Mouse (Mus musculus): ENCODE measurements around the gene Megf11.

GRCm38 (mm10) chr9:64693094-64693493 lies 307.7 kb downstream of the Megf11 start:
- no peak for TF ChIP-seq TCF3 (IDR thresholded peaks at IDR 0.05; ENCODE audit: insufficient read length, low read depth)
- no peak for TF ChIP-seq POLR2A (IDR thresholded peaks at IDR 0.05; ENCODE audit: insufficient read length, low read depth)
- TF ChIP-seq POLR2AphosphoS2 (IDR thresholded peaks at IDR 0.05; ENCODE audit: insufficient read length, low read depth): no peak
- no peak for TF ChIP-seq MAX (IDR thresholded peaks at IDR 0.05; ENCODE audit: low read depth)
- TF ChIP-seq REST (IDR thresholded peaks at IDR 0.05; ENCODE audit: insufficient read depth, insufficient read length): no peak
- TF ChIP-seq E2F4 (IDR thresholded peaks at IDR 0.05; ENCODE audit: insufficient read depth): no peak
- no peak for TF ChIP-seq CEBPB (IDR thresholded peaks at IDR 0.05; ENCODE audit: insufficient read depth, poor library complexity, severe bottlenecking)
- no peak for TF ChIP-seq TCF12 (IDR thresholded peaks at IDR 0.05; ENCODE audit: insufficient read depth, poor library complexity, severe bottlenecking)
- no peak for TF ChIP-seq MYOG (IDR thresholded peaks at IDR 0.05; ENCODE audit: control insufficient read depth in 1 of 3, insufficient read depth in 1 of 3, insufficient read length in 2 of 3, low read depth in 2 of 3)

Measured in myocyte (in vitro differentiated cells).